Mouse (Mus musculus) testis, adult 2 months (tissue): ENCODE measurements around the gene Mgat2.

ENCODE experiments used
- CTCF ChIP-seq: fragments of 200-500 bp; IDR thresholded peaks from 2 replicates; pipeline ENCODE4 v1.5.1; 2012; ENCODE audit warnings: low read depth, mild to moderate bottlenecking, inconsistent platforms, low read length, moderate library complexity; ENCODE audit not compliant: control insufficient read depth, insufficient read depth, insufficient replicate concordance
- POLR2A ChIP-seq: fragments of 200-500 bp; IDR thresholded peaks from 2 replicates; pipeline ENCODE4 v1.6.1; 2012; ENCODE audit warnings: low read depth, mild to moderate bottlenecking, inconsistent platforms, low read length, moderate library complexity; ENCODE audit not compliant: control insufficient read depth

GRCm38 (mm10) chr12:69192637-69193036, 8.7 kb downstream of the Mgat2 start:
- TF ChIP-seq POLR2A (no peak), CTCF (no peak)
